Mouse (Mus musculus) right cerebral cortex, postnatal 4 days (tissue): ENCODE results near the gene Dpysl5.

ENCODE experiments used
- DNase-seq: peaks from one replicate; pipeline ENCODE4 v3.0.0-alpha.2; 2022

Dpysl5 gene

GRCm38 (mm10) chr5:30824124-30824988 is 113.0 kb downstream of the Dpysl5 start:
- DNase-seq = no peak

- DNase-seq = no peak
Measured at GRCm38 (mm10) chr5:30825166-30825565, 113.8 kb downstream of the Dpysl5 start.

- DNase-seq = no peak
Measured at GRCm38 (mm10) chr5:30825821-30826220, 114.5 kb downstream of the Dpysl5 start.

GRCm38 (mm10) chr5:30833416-30833815 is 122.1 kb downstream of the Dpysl5 start:
- no peak for DNase-seq

GRCm38 (mm10) chr5:30839731-30840130 is 128.4 kb downstream of the Dpysl5 start:
- no peak for DNase-seq

- no peak for DNase-seq
Measured at GRCm38 (mm10) chr5:30841896-30842295, 130.5 kb downstream of the Dpysl5 start.
